Mouse (Mus musculus) adrenal gland, postnatal 25 days (tissue): ENCODE measurements around the gene Eef2k. TPM values are rescaled to one million over a fixed set of nuclear protein-coding genes. Genes with fewer than 3 reads are reported as not detected.

Source experiments
- DNase-seq: peaks from one replicate; pipeline ENCODE4 v3.0.0; 2021; ENCODE audit warnings: mixed read lengths
- total RNA-seq: library from RNA; stranded (reverse); gene quantifications from 2 replicates; pipeline ENCODE4 v1.2.3, GENCODE M21; 2021

The Eef2k gene
- total RNA-seq, 1 experiment from 2014 or later = 68.2 TPM

DNA sequence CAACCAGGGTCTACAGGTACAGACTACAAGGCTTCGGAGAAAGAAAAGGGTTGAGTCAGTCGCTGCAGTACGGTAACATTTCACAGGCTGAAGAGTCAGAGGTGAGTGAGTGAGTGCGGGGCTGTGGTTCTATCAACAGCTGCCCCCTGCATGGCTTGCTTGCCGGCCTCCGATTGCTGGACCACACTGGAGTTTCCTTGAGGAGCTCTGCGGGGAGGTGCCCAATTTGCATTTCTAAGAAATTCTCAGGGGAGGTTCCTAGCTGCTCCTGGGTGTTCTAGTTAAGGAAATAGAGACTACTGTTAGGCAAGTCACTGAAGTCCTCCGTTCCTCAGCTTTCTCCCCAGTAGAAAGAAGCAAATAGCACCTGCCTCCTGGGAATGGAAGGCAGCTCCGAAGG is 2.1 kb downstream of the Eef2k start:
- no peak for DNase-seq

DNA sequence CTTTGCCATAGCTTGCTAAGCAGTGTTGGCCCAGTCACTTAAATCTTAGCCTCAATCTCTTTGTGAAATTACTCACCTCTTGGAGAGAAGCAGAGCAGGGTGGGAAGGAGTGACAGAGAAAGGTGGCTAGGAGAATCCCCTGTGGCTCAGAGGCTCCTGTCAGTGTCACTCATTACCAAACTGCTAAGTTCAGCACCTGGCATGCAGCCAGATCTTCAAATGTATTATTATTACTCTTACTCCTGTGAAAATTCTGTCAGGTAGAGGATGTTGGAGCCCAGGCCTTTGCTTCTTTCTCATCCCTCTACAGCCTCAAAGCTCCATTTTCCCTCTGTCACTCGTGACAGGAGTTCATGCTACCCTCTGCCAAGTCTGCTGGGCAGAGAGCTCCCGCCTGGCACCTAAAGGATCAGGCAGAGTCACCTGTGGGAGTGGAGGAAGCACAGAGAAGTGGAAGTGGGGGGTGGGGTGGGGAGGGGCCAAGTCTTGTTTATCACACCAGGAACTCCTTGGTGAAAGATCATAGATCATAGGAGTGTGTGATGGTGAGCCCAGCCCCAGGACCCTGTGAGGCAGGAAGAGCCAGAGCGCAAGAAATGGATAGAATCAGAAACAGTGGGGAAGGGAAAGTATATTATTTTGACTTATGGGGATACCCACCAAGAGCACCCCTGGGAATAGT is 6.3 kb downstream of the Eef2k start:
- no peak for DNase-seq

DNA sequence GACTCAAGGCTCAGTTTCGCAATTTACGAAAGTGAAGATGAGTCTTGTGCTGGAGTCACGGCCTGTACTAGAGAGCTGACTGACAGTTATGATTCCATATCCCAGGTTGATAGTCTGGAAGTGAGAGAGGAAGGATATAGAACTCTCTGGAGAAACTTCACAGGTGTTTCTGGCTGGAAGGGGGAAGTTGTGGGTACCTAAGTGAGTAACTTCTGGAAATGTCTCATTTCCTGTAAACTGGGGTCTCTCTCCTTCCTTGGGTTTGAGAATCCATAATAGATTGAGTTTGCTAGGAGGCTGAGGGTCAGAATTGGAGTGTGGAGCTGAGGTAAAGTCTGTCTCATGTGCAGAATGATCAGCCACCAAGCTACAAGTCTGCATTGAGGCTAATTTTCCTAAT is 7.5 kb downstream of the Eef2k start:
- no peak for DNase-seq

DNA sequence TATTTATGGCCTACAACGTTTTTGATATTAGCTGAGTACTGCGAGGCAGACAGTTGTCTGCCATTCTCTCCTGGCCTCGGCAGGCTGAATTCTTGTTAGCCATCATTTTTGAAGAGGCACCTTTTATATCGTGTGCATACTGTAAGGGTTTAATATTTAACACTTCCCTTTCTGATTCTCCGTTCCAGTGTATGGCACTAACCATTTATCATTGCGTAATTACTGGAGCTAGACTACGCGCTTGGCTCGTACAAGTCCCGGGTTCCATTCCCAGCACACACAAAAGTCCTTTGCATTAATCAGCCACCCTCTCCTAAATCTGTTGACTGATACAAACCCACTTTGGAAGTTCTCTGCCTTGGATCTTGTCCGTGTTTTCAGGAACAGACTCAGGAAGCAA is 17.2 kb downstream of the Eef2k start:
- no peak for DNase-seq

DNA sequence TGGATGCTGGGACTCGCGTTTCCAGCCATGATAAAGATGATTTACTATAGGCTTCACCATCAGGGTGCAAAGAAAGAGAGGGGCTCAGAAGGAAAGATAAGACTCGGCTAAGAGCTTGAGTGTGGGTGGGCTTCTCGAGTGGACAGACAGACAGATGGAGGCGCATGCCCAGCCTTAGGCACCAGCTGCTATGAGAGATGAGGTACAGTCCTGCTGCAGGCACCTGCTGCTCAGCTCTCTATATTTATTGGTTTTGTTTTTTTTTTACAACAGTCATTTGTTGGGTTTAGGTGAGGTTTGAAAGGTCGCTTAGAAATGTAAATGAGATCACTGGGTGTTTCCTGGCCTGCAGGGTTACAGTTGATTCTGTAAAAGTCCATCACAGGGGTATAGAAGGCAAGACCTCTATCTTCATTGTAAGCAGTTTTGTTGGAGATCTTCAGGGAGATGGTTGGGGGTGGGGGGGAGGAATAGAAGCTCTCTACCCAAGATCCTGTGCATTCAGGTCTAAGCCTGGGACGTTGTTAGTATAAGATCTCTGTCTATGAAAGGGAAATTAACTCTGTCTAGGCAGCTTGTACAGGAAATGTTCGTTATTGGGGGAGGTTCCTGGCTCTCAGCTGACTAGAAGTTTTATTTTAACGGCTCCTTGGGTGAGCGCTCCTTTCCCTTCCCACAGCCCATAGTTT is 18.3 kb downstream of the Eef2k start:
- DNase-seq = no peak

DNA sequence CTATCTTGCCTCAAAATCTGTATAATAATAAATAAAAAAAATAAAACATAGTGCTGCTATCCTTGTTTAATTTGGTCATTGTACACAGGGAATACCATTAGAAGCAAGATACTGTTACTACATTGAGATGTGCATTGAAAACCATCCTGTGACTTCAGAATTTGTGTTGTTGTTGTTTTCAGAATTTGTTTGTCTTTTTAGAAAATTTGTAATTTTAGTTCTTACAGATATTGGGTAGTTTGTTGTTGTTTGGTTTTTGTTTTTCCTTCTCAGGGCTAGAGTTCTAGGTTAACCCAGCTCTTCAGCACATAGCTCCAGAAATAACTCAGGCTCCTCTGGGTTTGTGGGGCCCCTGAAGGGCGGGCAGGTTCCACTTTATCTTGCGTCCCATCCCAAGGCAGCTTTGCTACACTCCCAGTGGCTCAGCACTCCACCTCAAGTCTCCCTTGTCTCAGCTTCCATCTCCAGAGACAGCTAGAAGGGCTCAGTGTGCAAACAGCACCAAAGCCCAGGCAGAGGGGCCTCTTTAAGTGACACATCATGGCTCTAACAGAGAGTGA is 18.9 kb downstream of the Eef2k start:
- no peak for DNase-seq

DNA sequence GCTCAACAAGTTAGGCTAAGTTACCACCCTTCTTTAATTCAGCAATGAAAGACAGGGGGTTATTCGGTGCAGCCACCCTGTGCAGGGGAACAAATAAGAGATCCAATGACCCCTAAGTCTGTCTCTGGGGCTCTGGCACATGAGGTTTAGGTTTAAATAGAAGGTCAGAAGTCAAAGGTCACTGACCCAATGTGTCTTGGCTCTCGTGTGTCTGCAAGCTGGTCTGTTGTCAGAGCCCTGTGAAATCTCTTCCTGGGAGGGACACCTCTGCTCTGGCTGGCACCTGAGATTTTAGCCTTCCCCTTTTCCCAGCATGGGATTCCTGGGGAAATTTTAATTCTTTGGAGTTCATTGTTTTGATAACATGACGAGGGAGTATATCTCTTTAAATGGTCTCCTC is 19.6 kb downstream of the Eef2k start:
- no peak for DNase-seq

DNA sequence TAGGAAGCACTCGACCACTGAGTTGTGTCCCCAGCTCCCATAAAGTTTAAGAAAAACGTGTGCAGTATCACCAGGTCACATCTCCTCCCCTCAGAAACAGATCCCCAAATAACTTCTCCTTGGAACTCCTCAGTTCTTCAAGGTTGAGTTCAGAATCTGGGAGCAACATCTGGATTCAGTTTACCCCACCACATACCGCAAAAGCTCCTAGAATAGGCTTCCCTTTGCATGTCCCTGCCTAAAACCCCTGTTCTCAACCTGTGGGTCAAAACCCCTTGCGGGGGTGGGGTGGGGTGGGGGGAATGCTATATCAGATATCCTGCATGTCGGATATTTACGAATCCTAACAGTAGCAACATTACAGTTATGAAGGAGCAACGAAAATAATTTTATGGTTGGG is 20.0 kb downstream of the Eef2k start:
- no peak for DNase-seq

DNA sequence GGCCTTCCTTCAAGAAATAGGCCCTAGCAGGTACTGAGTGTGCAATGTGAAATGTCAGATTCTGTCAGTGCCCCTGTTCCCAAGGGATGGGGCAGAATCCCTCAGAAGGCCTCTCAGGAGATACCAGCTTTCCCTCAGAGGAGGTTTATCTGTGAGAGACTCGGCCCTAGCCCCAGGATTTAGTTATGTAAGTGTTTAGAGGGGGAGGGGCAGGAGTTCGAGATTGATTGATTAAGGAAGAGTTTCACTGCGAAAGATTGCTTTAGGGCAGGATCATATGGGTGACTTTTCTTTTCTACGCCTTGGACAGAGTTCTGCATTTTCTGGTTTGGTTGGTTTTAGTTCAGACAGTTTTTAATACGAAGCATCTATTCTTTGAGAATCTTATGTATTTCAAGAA is 20.8 kb downstream of the Eef2k start:
- DNase-seq = no peak

DNA sequence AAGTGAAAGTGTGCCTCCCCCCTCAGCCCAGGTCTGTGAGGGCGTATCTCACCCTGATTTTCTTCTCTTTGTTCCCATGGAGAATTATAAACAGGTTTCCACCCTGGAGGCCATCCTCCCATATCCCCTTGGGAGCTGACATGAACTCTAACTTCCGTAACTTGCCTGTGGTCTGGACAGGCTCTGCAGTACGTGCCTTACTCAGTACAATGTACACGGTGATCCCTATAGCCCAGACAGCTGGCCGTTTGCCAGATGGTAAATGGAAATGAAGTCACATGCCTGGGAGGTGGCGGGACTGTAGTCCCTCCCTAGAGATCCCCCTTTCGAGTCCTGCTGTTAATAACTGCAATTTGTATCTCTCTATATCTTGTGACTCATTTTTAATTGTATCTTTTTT is 22.5 kb downstream of the Eef2k start:
- no peak for DNase-seq

DNA sequence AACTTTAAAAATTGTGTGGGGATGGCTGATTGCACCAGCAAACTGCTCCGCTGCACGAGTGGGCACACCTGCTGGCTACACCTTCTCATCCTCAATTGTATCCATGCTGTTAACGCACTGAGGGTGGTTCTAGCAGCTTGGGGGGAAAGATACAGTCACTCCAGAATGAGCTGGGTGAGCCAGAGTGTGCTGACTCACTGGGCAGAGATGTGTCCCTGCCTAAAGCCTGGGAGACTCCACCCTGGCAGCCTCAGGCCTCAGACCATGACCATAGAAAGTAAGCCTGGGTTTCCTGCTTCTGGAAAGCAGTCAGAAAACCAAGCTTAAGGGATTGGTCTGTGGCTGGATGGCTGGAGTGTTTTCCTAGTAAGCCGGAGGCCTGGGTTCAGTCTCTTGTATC is 23.2 kb downstream of the Eef2k start:
- peak; percentile 59 for DNase-seq

DNA sequence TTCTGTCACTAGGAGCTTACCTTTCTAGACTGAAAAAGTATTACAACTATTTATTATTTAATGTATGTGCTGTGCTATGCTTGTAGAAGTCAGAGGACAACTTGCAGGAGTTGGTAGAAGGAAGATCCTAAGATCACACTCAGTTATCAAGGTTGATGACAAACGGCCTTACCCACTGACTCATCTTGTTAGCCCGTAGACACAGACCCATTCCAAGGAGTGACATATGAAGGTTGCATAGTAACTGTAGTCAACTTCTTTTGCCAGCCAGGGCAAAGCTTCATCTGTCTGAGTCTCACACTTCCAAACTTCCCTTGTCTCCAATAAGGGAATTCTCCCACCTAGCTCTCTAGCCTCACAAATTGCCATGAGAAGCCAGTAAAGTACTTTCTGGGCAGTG is 24.1 kb downstream of the Eef2k start:
- DNase-seq = no peak

DNA sequence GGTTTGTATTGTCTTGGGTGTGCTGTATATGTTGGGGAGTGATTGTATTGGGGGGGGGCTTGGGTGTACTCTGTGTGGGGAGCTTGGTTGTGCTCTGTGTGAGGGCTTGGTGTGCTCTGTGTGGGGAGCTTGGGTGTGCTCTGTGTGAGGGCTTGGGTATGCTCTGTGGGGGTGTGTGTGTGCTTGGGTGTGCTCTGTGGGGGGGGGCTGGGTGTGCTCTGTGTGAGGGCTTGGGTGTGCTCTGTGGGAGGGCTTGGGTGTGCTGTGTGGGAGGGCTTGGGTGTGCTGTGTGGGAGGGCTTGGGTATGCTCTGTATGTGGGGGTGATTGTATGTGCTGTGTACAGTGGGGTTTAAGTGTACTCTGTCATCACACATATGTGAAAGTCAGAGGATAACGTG is 25.1 kb downstream of the Eef2k start:
- DNase-seq = no peak

DNA sequence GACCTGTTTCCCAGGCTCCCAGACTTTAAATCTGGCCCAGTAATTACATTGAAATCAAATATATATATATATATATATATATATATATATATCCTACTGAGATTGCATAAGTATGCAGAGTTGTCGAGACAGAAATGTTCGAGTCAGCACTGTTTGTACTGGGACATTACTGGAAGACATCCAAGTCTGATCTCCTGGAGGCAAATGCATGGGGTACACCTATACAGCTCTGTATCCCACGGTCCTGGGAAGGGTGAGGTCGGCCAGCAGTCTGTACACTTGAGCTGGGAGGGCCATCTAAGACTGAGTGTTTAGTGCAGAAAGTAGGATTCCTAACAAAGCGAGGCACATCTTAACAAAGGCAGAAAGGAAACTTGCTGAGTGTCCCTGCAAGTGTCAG is 27.3 kb downstream of the Eef2k start:
- no peak for DNase-seq

DNA sequence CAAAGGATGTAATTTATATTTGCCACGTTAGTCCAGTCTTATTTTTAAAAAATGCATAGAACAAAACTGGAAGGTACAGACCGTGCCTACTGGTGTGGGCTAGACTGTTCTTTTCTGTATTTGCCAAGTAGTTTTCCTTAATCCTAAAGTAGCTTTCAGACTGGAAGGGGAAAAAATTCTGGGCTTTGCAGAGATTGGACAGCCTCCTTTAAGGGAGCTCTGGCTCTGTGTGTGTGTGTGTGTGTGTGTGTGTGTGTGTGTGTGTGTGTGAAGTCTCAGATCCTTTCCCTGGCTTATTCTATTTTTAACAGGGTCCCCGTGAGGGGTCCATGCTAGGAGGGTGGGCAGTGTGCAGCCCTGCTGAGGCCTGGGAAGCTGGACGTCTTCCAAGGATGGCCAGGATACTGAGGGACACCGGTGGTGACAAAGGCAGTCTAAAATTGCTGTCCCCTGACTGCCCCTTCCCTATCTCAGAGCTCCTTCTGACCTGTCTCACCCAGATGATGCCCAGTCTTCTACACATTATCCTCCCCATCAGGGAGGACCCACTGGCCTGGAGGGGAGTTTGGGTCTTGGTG is 27.9 kb downstream of the Eef2k start:
- DNase-seq = no peak

DNA sequence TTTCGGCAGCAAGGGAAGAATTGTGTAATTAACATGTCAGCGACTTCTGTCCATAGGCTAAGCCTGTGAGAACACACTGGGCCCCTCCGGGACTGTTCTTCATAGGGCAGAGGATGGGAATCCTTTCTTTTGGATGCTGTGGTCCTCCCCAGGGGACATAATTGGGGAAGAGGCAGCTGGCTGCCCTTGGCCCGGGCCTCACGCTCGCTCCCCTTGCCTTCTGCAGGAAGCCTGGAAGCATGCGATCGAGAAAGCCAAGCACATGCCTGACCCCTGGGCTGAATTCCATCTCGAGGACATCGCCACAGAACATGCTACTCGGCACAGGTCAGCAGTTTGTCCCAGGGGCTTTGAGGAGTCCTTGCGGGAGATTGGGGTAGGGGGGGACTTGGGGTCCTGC is 30.5 kb downstream of the Eef2k start:
- DNase-seq = no peak

DNA sequence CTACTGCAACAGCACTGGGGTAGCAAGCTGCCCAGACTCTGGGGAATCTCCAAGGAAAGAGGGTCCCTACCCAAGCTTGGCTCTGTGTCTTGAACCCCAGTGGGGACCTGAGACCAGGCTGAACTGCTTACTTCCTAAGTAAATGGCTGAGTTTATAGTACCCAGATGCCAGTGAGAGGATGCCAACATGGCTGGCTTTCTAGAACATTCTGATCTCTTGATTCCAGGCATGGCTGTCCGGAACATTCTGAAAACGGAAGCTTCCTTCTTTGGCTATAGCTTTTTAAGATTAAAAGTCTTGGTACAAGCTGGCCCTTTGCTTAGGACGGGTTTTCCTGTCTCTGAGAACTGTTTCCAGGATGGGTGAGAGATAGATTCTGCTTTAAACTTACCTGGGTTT is 31.4 kb downstream of the Eef2k start:
- DNase-seq = no peak

DNA sequence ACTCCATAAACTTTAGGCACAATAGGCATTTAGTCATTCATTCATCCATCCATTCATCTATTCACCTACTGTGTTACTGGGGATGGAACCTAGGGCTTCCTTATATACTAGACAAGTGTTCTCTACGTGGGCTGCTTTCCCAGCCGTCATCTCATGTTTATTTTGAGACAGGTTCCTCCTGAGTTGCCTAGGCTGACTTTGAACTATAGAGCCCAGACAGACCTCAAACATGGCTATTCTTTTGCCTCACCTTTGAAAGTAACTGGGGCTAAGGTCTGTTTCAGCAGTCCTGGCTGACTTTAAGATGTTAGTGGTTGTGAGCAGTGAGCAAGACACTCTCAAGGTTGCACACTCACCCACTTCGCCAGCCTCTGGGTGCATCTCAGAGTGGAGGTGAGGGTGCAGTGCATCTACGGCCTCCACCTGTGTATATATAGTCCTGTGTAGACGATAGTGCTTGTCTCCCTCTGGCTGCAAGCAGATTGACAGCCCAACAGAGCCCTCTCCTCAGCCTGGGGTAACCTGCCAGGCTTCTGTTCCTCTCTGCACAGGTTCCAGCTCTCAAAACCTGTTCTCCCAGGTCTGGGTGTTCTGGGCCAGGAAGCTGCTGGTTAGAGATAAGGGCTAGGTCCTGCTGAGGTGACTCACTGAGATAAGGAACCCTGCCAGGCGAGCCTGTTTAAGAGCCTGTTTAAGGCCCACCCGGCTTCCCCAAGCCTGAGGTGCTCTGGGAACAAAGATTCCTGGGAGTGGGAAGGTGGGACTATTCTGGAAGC is 32.3 kb downstream of the Eef2k start:
- no peak for DNase-seq

DNA sequence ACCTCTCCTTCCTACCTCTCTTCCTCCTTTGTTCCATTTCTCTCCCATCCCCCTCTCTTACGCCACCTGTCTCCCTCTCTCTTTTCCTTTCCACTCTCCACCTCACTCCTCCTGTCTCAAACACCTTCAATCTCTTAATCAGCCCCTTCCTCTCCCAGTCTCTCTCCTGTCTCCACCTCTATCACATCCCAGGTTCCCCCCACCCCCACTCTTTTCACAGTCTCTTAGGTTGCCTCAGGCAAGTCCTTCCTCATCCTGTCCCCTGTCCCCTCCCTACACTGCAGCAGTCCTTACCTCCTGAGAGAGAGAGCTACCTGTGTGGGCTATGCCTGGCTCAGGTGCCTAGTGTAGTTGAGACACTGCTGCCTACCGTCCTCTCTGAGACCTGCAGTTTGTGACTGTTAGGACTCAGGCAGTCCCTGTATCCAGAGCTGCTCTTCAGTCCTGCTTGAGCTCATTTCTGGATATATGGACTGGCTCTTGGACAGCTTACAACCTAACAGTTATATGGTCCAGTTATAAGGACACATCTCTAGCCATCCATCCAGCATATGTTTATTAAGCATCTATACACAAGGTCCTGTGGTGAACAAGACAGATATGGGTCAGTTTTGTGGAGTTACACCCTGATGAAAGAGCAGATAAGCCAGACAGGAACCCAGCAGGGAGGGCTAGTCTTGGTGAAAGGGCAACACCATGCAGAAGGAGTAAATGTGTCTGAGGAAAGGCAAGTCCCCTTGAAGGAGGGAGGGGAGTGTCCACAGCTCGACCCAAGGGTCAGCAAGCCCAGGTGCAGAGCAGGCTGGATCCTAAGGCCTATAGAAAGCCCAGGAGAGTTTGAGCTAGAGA is 33.1 kb downstream of the Eef2k start:
- DNase-seq = no peak

DNA sequence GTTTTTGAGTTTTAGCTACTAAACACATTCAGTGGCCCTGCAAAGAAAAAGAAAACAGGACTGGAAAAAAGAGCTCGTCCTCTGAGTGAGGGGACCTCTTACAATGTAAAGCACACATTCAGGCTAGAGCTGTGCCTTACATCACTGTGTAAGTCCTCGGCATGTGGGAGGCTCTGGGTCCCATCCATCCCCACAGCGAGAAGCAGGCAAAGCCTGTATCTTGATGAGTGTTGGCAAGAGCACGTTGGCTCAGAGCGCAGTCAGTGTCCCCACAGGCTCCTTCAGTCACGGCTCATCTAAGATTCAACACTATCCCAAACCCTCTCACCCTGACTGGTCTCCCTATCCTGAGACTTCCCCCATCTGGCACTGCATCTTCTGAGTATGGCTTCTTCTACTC is 35.6 kb downstream of the Eef2k start:
- DNase-seq = no peak

DNA sequence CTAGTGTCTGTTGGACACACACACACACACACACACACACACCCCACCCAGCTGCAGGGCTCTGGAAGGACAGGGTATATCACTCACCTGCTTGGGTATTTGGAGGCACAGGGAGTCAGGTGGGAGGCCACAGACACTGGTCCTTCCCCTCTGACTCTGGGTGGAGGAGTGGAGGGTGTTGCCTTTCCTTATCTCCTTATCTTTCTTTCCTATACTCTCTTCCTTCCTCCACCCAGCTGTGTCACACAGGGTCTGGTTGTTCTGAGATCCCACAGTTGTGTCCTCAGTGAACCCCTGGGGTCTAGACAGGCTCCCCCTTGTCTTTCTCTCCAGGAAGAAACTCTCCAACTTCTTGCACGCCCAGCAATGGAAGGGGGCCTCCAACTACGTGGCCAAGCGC is 37.3 kb downstream of the Eef2k start:
- no peak for DNase-seq

DNA sequence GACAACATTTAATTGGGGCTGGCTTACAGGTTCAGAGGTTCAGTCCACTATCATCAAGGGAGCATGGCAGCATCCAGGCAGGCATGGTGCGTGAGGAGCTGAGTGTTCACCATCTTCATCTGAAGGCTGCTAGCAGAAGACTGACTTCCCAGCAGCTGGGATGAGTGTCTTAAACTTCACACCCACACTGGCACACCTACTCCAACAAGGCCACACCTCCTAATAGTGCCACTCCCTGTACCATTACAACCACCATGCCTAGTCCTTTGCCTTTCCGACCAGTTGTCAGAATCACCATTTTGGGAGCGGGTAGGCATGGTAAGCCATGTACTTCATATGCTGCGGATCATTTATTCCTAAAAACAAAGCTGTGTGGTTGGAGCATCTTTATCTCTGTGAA is 38.1 kb downstream of the Eef2k start:
- no peak for DNase-seq
